Mouse (Mus musculus): ENCODE results near the gene Kif18a.

Kif18a gene

DNA sequence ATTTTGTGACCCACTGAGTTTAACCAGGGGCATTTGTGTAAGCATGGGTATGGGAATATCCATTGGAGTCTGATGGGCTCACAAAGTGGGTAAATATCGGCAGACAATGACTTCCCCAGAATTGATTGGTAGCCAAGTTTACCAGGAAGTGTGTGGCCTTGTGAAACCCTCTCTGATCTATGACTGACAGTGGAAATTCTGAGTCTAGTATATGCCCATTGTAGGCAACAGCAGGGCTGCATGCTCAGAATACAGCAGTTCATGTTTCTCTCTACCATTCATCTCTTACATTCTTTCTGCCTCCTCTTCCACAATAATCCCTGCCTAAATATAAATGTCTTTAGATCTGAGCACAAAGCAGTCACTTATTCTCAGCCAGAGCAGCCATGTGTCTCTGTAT is 103.5 kb downstream of the Kif18a start:
- DNase-seq: no peak

DNA sequence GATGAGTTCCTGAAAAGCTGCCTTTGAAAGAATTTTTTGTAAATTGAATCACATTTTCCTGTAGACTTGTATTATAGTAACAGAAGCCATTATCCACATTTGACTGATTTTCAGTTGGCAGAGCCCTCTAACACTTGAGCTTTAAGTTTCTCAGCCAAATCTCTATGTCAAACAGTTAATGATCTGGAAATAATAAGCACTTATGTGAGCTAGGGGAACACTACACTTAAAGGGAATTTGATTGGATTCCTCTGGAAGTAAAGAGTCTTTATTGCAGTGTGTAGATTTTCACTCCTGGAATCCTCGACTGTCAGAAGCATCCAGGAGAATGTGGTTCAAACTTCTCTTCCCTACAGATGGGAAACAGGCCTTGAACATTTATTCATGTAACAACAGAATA is 105.7 kb downstream of the Kif18a start:
- no peak for DNase-seq

DNA sequence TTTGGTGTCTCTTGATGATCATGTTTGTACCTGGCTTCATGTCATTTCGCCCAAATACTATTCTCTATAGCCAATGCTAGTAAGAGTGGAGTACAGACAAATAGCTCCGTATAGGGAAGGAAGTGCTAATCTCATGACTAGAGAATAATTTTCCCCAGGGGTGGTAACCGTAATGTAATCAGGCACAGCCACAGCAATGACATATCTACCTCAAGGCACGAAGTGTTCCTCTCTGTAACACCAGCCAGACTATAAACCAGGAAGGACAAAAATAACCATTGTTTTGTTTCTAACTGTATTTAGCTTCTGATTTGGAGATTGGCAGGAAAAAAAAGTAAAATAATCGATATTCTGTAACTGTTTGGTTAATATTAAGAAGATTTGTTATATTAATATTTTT is 108.2 kb downstream of the Kif18a start:
- DNase-seq: no peak

DNA sequence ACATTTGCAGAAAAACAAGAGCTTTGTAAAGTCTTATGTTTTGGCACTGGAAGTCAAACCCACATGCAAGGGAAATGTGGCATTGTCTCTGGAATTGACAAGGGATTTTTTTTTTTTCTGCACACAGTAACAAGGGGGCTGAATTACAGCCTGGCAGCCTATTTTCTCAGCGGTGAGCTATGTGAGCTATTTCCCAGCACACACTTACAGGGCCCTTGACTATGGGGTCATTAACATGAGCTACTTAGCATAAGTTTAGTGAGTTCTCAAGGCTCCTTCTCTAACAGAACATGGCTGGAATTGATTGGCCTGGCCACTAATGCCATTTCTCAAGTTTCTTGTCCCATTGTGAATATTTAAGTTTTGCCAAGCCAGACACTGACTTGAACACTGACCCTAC is 109.4 kb downstream of the Kif18a start:
- no peak for DNase-seq
